Mouse (Mus musculus) cortical plate, adult 2 months (tissue): ENCODE data around the gene Stat5b.

Experiments used
- CTCF ChIP-seq: fragments of 200-500 bp; IDR thresholded peaks from 2 replicates; pipeline ENCODE4 v1.5.1; 2011; ENCODE audit warnings: mild to moderate bottlenecking, control low read depth, low read length; ENCODE audit not compliant: insufficient read depth; ENCODE audit errors: extremely low read depth
- POLR2A ChIP-seq: fragments of 200-500 bp; IDR thresholded peaks from 2 replicates; pipeline ENCODE4 v1.6.1; 2011; ENCODE audit warnings: mild to moderate bottlenecking, low read length, control low read depth; ENCODE audit not compliant: insufficient read depth; ENCODE audit errors: extremely low read depth

DNA sequence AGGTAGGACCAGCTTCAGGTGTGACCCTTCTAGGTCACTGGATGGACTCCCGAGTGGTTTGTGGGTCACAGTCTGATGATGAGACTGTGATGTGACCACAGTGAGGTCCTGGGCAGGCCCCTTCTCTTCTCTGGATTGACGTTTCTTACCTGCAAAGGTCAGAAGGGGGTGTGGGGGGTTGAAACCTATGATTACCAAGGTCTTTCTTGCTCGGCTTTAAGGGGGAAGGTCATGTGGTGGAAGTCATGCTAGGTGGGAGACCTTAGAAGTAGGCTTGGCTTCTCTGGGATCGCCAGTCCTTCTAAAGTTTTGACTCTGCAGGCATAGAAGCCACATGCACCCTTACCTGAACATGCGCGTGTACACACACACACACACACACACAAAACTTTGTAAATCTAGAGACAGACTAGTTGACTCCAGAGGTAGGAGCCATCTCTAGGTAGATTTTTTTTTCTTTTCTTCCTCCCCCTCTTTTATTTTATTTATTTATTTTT, 9.1 kb upstream of the Stat5b start:
- no peak for TF ChIP-seq CTCF
- TF ChIP-seq POLR2A = no peak
